Mouse (Mus musculus): ENCODE data around the gene Ift46.

The Ift46 gene

DNA sequence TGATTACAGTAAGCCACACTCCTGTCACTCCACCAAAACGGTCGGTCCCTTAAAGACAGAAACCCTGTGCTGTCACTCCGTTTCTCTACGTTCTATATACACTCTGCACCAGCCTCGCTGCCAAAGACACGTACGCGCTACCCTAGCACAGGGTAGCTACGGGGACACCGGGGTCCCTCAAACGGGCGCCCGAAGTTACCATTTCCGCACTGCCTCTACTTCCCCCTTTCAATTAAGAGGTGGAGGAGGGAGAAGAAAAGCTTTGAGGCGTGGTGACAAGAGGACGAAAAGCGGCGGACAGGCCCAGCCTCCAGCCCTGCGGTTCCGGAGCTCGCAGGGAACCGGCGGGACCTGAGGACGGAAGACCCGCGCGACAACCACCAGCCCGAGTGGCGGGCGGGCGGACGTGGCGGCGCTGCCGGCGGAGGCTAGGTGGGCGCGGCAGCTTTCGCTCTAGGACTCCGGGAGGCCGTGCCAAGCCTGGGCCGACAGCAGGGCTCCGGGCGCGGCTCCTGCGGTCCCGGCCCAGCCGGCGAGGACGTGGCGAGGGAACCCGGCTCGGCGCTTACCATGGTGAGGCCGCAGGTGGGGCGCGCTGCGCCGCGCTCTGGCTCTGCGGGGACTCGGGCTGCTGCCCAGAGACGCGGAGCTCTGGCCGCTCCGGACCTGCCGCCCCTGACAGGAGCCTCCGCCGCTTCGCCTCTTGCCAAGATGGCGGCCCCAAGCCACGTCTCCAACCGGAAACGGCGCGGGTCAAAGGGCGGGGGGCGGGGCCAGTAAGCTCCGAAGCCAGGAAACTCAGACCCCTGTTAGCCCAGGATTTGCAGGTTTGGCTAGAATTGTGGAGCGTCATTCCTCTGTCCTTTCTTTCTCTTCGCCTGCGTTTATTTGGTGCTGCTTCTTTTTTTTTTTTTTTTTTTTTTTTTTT is at the start of gene Ift46, which contains the start of gene Arcn1:
Gene Ift46, plus strand, starts transcription at position 808 of the 928 bp plus-strand sequence.
Gene Arcn1, minus strand, starts transcription at position 745 of the 928 bp plus-strand sequence.
- DNase-seq (ENCODE audit: low read depth in 2 of 2, low spot score in 2 of 2), result peak; percentile 65 to 73

DNA sequence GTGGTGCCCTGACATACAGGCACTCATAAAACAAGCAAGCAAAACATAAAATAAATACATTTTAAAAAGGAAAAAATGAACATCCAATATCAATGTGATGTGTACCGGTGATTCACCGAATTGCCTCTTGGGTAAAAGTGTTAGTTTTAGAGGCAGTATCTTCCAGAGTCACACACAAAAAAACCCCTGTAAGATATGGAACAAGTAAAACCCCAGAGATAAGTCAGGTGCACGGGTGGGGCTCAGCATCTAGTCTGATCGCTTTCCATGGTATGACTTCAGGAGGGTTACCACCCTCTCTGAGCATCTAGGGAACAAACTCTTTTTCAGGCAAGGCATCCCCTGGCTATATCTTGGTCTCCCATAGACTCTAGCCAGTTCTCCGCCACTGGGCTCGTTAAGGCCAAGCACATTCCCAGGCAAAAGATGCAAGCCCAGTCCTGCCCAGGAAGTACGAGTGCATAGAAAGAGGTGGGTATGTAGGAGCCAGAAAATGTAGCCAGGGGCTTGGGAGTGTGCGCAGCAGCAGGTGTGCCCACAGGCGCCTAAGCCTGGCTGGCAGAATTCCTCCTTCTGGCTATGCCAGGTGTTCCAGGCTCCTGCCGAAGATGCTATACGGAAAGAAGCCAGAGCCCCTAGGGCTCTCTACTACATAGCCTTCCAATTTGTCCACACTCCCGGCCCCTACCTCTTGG is 48.6 kb upstream of the Ift46 start:
- no peak for DNase-seq (ENCODE audit: low read depth in 2 of 2, low spot score in 2 of 2)

DNA sequence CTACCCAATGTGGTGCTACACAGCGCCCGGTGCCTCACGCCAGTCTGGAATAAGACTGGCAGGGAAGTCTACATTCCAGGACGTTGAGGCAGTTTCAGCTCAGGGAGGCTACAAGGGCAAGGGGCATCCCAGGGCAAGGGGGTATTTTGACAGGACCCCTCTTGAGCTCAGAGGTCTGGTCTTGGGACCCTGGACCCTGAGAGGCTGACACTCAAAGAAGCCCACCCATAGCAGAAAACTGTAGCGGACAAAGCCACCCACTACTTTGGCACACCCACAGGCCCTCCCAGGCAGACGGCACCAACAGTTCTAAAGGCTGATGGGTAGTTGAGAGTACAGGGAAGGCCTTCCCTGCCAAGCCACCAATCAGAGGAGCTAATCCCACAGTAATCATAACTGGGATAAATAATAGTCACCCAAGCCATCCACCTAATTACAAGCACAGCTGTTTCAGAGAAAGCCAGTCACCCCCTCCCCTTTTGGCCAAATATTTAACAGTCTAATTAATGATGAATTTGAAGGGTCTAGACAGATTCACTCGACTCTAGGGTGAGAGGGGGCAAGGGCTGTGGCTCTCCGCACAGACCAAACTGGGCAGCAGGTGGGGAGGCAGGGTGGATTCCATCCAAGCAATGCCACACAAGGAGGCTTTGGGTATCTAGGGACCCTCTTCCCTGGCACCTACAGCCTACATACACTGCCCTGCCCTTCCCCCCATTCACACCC is 47.9 kb upstream of the Ift46 start:
- DNase-seq (ENCODE audit: low read depth in 2 of 2, low spot score in 2 of 2), result no peak

DNA sequence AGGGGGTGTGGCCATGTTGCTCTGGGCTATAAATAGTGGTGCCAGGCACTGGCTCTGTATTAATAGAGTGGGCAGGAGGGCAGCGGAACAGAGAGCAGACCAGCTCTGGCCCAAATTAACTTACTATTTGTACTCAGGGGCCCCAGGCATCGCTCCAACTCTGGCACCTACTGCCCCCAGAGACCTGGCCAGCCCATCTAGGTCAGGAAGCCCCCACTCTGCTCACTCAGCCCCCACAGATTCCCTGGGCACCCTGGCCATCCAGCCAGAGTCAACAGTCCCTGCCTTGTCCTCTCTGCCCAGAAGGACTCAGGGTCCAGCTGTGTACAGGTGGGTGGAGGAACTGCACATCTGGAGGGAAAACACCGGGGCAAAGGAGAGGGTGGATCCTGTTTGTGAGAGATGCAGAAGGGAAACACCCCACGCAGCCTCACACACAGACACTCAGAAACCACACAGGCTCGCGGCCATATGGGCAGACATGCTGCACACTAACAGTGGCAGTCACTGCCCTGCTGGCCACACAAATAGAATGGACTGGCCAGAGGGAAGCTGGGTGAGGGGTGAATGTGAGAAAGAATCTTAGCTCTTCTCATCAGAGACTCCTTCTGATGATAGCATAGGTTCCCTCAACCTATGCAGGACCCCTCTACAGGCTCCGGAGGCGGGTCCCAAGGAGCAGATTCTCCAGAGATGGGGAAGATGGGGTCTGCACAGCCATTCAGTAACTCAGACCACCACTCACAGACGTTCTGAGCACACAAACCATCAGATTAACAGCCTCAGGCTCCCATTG is 47.2 kb upstream of the Ift46 start:
- DNase-seq (ENCODE audit: low read depth in 2 of 2, low spot score in 2 of 2), result no peak

DNA sequence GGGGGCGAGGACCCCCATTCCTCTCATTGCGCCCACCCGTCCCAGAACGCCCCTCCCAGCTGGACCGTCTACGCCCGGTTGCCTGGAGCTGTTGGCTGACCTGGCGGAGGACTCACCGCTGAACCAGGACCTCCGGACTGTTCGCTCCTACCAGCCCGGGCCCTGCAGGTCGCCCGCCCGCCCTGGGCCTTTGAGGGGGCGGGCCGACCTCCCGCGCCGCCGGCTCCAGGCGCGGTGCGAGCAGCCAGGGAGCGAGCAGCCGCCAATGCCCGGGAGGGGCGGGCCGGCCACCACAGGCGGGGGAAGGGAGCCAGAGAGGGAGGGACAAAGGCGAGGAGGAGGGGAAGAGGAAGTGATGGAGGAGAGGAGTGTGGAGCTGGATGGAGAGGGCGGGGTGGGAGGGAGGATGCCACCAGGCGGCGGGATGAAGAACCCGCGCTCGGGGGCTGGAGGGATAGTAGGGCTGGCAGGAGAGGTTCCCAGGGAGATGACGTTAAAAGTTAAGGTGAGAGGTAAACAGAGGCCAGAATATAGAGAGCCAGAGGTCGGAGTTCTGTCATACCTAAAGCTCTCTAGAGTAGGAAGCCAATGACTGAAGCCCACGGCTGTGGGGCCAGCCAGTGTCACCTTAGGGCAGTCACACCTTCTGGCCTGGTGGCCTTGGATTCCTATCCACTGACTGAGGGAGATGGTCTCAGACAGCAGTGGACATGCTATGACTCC is 46.4 kb upstream of the Ift46 start:
- DNase-seq (ENCODE audit: low read depth in 2 of 2, low spot score in 2 of 2), result peak; percentile 23 to 26

DNA sequence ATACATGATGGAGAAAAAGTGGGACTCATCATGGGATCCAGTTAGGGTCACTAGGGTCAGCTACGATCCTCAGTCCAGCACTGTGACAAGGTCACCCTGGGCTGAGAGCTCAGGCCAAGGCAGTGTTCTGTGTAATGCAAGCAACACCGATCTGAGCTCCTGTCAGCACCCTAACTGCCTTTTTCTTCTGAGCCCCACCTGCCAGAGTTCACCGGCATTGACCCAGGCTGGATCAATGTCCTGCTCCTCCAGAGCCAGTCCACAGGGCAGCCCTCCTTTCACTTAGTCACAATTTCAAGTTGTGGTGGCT is 45.9 kb upstream of the Ift46 start:
- no peak for DNase-seq (ENCODE audit: low read depth in 2 of 2, low spot score in 2 of 2)

DNA sequence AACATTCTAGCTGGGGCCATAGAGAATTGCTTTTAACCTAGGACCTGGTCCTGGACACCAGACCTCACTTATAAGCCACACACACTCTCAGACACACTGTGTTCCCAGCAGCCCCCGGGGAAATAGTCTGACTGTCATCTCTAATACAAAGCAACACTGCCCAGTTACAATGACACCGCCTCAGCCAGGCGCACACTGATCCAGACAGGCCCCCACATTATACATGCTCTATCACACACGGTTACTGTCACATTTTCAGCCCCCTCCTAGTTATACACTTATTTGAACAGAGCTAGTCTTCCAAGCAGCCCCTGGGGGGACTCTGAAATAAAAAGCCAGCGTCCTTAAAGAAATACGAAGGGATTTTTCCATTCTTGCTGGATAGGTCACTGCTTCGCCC is 45.1 kb upstream of the Ift46 start:
- no peak for DNase-seq (ENCODE audit: low read depth in 2 of 2, low spot score in 2 of 2)

DNA sequence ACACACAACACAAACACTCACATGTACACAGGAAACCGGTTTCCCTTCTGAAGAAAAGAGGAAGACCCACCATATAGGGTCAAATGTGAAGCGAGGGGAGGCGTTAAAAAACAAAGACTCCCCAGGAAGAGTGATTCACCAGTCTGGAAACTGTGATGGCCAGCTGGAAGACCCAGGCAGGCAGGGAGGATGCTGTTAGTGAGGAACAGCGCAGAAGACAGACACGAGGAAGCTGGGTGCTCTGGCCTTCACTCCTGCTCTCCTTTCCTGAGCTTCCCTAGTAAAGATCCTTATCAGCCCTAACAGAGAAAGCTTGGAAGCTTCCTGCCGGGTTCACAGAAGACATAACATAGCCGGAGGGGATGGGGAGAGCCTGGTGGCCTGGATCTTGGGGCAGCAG is 44.7 kb upstream of the Ift46 start:
- DNase-seq (ENCODE audit: low read depth in 2 of 2, low spot score in 2 of 2), result no peak

DNA sequence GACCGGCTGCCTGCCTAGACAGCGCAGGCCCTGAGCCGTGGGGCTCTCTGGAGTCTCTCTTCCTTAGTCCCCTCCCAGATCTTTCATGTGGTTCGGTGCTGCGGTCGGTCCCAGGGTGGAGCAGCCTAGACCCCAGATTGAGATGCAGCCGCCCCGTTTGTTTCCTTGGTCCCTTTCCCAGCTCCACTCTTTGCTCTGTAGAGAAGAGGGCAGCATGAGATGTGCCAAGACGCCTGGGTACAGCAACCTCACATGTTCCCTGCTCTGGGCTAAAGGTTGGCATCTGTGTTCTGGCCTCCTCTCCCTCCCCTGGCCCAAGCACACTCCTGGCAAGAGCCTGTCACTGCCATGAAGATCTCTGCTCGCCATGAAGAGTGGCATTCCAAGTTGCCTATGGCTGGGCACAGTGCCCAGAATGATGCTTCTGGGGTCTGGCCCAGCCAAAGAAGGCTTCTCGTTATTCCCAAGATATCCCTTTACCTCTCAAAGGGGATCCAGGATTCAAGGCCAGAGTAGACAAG is 44.1 kb upstream of the Ift46 start:
- peak in 1 of 2 experiments; percentile 30 for DNase-seq (ENCODE audit: low read depth in 2 of 2, low spot score in 2 of 2)

DNA sequence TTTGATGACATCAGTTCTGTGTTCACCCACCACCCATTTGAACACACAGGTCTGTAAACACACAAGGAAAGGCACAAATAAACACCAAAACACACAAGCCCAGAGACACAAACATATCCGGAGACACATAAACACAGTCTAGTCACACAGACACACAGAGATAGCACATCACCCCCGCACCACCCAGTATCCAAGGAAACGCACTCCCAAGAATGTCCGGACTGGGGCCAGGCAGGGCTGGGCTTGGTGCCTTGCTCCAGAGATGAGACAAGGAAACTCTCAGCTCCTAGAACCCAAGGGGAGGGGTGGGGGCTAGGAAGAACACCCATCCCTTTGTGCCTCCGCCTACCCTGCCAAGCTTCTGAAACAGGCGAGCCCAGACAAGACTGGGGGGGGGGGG is 43.5 kb upstream of the Ift46 start:
- no peak for DNase-seq (ENCODE audit: low read depth in 2 of 2, low spot score in 2 of 2)

DNA sequence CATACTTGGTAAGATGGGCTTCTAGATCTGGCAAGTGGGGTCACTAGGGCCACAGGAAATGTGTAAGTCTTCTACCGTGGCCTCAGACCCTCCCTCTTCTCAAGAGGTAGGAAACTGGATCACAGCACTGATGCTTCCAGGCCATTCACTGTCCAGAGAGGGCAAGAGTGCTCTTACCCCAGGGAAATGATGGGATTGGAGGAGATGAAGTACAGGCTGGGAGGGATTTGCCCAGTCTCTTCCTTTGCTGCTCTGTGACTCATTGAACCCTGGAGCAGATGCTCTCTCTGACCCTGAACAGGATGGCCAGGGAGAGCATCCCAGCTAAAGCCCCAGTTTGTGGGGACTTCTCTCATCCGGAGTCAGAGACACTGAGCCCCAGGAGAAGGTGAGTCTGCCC is 43.0 kb upstream of the Ift46 start:
- DNase-seq (ENCODE audit: low read depth in 2 of 2, low spot score in 2 of 2), result no peak

DNA sequence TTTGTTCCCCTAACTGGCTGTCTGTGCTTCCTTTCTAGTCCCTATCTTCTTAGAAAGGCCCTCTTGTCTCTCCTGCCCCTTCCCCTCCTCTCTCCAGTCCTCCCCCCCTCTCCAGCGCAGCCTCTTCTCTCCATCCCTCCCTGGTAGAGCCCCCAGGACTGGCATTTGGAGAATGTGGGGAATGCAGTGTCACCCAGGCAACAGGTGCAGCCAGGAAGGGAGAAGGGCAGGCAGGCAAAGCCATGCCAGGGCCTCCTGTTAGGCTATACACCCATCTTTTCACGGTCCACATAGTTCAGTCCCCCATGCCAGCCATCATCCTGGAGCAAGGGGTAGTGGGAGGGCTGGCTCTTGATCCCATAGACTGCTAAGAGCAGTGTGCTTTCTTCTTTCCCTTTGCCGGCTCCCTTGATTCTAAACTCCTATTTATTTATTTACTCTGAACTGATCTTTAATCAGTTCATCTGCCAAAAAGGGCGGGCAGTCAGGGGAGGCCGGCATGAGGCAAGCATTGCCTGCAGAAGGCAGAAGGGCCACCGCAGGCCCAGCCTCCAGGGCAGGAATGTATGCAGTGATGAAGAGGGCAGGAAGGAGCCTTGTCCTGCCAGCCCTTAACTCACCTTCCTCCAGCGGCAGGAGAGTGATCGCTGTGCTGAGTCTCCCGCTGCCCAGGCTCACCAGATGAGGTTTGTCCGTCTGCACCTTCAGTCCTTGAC is 41.1 kb upstream of the Ift46 start:
- no peak for DNase-seq (ENCODE audit: low read depth in 2 of 2, low spot score in 2 of 2)

DNA sequence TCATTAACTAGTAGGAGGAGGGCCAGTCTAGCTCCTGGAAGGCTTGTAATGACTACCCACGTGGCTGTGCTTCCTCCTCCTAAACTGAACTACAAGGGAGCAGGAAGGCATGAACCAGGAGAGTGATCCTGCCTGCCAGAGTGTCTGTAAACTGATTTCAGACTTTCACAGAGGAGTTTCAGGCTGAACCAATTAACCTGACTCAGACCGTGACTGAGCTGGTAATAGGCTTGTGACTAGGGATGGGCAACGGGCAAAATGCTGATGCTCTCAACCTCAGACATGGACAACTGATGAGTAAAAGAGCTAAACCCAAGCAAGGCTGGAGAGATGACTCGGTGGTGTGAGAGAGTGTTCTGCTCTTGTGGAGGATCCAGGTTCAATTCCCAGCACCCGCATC is 40.3 kb upstream of the Ift46 start:
- DNase-seq (ENCODE audit: low read depth in 2 of 2, low spot score in 2 of 2), result no peak

DNA sequence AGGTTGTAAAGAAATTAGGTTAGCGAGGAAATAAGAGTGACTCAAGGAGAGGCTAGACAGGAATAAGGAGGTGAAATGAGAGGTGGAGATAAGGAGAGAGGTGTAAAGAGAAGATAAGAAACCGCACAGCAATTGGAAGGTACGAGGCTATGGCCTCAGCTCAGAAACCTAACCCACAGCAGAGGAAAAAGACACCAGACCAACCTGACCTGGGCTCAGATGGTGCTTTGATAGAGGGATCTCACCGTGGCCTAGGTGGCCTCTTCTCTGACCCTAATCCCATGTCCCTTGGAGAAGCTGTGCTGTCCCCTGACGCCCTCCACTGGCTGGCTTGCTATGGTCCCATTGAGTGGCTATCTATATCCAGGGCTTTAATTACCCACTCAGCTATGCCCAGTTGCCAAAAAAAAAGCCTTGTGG is 35.6 kb upstream of the Ift46 start:
- DNase-seq (ENCODE audit: low read depth in 2 of 2, low spot score in 2 of 2), result no peak

DNA sequence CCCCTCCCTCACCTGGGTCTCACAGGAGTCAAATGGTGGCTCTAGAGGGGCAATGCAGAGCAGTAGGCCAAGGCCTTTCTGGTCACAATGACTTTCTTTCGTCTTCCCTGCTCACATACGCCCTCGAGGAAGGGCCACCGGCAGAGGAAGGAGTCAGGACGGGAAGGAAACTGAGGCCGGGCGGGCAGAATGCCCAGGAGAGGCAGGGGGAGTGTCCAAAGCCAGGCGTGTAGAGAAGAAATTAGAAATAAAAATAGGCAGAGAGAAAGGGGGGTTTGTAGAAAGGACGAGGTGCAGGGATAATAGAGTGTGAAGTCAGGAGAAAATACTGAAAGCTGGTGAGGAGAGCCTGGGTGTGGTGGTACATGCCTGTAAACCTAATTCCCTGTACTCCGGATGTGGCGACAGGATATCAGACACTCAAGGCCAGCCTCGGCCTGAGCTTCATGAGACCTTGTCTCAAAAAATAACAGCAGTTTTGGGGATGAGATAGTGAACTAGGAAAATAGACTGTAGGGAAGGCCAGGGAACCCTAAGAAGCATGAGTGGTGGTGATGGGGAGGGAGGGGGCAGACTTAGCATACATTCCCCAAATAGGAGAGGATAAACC is 34.7 kb upstream of the Ift46 start:
- no peak for DNase-seq (ENCODE audit: low read depth in 2 of 2, low spot score in 2 of 2)

DNA sequence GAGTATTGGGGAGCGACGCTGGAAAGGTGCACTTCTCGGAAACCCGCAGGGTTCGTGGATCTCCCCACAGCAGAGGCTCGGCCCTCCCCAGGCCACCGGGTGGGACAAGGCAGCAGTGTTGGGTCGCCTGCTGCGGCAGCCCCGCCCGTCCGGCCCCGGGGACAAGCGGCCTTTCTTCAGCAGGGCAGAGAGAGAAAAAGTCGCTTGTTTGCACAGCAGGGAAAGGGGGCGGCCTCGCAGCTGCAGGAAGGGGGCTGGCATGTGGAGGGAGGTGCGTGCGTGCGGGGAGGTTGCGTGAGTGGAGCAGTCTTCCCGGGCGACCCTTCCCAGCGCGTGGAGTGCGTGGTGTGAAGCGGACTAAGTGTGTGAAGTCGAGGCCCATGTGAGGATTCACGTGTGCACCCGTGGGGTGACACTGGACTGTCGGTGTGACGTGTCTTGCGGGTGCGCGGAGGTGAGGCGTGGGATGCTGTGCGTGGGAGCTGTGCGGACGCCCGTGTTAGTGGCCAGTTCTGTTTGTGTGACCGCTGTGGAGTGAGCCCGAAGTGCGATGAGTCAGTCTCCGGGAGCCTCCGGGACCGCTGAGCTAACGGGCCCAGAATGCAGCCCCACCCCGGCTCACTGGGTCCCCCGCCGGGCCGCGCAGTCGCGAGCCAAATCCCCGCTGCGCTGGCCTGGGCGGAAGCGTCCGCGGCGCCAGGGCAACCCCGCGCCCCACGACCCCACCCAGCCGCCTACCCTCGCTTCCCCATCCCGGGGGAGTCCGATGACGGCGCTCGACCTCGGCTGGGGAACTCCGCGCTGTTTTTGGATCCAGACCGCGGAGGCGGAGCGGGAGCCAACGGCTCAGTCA is 33.8 kb upstream of the Ift46 start:
- peak in 1 of 2 experiments; percentile 14 for DNase-seq (ENCODE audit: low read depth in 2 of 2, low spot score in 2 of 2)

DNA sequence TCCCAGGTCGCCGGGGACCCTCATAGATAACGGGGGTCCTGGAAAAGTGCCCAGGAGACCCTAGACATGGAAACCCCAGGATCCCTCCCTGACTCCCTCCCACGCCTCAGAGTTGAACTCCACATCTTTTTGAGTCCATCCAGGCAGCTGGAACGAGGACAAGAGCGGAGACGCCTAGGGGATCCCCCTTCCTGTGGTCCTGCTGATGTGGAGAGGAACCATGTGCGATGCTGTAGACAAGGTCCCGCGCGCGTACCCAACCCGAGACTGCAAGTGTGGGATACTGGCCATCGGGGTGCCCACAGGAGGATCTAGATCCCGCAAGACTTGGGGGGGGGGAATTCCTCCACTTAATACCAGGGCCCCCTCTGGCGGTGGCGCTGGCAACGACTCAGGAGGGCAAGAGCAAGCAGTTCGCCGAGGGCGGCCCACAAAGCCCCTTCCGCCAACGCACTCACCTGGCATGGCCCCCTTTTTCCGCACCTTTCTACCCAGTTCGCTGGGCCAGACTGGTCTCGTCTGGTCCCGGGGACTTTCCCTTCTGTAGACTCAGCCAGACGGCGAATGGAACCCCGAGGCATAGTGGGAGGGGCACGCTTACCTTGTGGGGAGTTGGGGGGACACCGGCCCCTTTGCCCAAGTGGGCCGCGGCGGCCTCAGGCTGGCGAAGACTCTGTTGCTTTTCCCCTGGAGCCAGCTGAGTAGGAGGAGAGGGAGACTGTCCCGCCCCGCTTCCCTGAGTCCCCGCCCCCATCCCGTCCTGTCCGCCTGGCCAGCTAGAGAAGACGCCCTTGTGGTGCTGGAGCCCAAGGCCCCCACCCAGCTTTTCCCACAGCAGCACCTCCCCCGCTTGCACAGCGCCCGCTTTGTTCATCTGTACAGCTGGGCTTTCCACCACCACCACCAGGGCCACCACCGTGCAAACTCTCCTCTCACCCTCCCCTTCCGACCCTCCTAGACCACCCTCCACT is 32.9 kb upstream of the Ift46 start, which contains the start of gene Phldb1:
Gene Phldb1, minus strand, starts transcription at position 675 of the 971 bp plus-strand sequence.
- peak; percentile 37 to 59 for DNase-seq (ENCODE audit: low read depth in 2 of 2, low spot score in 2 of 2)

Measured in CD8-positive naive resting alpha-beta T cell, adult 2 months (primary cell).